Mouse (Mus musculus): Measurements from ENCODE around the gene Dusp15. TPM values are rescaled to one million over a fixed set of nuclear protein-coding genes. Genes with fewer than 3 reads are reported as not detected.
A peak's percentile ranks its signal among the peaks of the same experiment; 100 is the strongest.

Gene Dusp15
- polyA plus RNA-seq, 1 experiment = 0.06 TPM

GRCm38 (mm10) chr2:152928219-152928987 is 23.1 kb downstream of the Dusp15 start:
- Histone ChIP-seq H3K79me3 (ENCODE audit: low read depth) (peaks cover 36% of the 10 kb centered on the region), H3ac (ENCODE audit: control insufficient read depth, insufficient read length, low read depth) (peak overlapping the region; percentile 47), H3K36me3 (ENCODE audit: control insufficient read depth, insufficient read depth) (no peaks in the 10 kb centered on the region), H3K27me3 (ENCODE audit: control insufficient read depth, insufficient read depth, insufficient read length) (no peaks in the 10 kb centered on the region), H3K4me3 (ENCODE audit: insufficient read depth, poor library complexity, severe bottlenecking) (no peak overlapping the region), H3K79me2 (ENCODE audit: control insufficient read depth, insufficient read depth) (peaks cover 68% of the 10 kb centered on the region)
- TF ChIP-seq MYOD1 (IDR thresholded peaks at IDR 0.05; ENCODE audit: control insufficient read depth, insufficient read length, low read depth) = no peak
- no peak for TF ChIP-seq CTCF (IDR thresholded peaks at IDR 0.05; ENCODE audit: control insufficient read depth, insufficient read depth, insufficient read length)
- TF ChIP-seq MAX (IDR thresholded peaks at IDR 0.05) = no peak
- no peak for TF ChIP-seq MYOG (IDR thresholded peaks at IDR 0.05; ENCODE audit: control insufficient read depth, extremely low read depth, insufficient read length)
- no peak for TF ChIP-seq USF1 (IDR thresholded peaks at IDR 0.05; ENCODE audit: low read depth)
- no peak for TF ChIP-seq FOSL1 (IDR thresholded peaks at IDR 0.05; ENCODE audit: insufficient read depth, low read length, poor library complexity, severe bottlenecking)
- no peak for TF ChIP-seq CEBPB (IDR thresholded peaks at IDR 0.05; ENCODE audit: low read depth)

GRCm38 (mm10) chr2:152927371-152927770 is 24.1 kb downstream of the Dusp15 start:
- peaks cover 61% of the 10 kb centered on the region for H3K79me2 ChIP-seq (ENCODE audit: control insufficient read depth, insufficient read depth)
- no peaks in the 10 kb centered on the region for H3K27me3 ChIP-seq (ENCODE audit: control insufficient read depth, insufficient read depth, insufficient read length)
- H3K79me3 ChIP-seq (ENCODE audit: low read depth) = peaks cover 30% of the 10 kb centered on the region
- H3K4me3 ChIP-seq (ENCODE audit: insufficient read depth, poor library complexity, severe bottlenecking) = no peak overlapping the region
- H3ac ChIP-seq (ENCODE audit: control insufficient read depth, insufficient read length, low read depth) = peak overlapping the region; percentile 62
- TF ChIP-seq MAX (IDR thresholded peaks at IDR 0.05) (peak; percentile 40), MYOG (IDR thresholded peaks at IDR 0.05; ENCODE audit: control insufficient read depth, extremely low read depth, insufficient read length) (no peak), CEBPB (IDR thresholded peaks at IDR 0.05; ENCODE audit: low read depth) (peak; percentile 4), CTCF (IDR thresholded peaks at IDR 0.05; ENCODE audit: control insufficient read depth, insufficient read depth, insufficient read length) (no peak), FOSL1 (IDR thresholded peaks at IDR 0.05; ENCODE audit: insufficient read depth, low read length, poor library complexity, severe bottlenecking) (peak; percentile 19), USF1 (IDR thresholded peaks at IDR 0.05; ENCODE audit: low read depth) (no peak), MYOD1 (IDR thresholded peaks at IDR 0.05; ENCODE audit: control insufficient read depth, insufficient read length, low read depth) (peak; percentile 28)
- no peaks in the 10 kb centered on the region for H3K36me3 ChIP-seq (ENCODE audit: control insufficient read depth, insufficient read depth)

- Histone ChIP-seq H3K36me3 (ENCODE audit: control insufficient read depth, insufficient read depth) (no peaks in the 10 kb centered on the region), H3K79me3 (ENCODE audit: low read depth) (peaks cover 25% of the 10 kb centered on the region), H3ac (ENCODE audit: control insufficient read depth, insufficient read length, low read depth) (peak overlapping the region; percentile 69), H3K27me3 (ENCODE audit: control insufficient read depth, insufficient read depth, insufficient read length) (no peaks in the 10 kb centered on the region), H3K4me3 (ENCODE audit: insufficient read depth, poor library complexity, severe bottlenecking) (no peak overlapping the region), H3K79me2 (ENCODE audit: control insufficient read depth, insufficient read depth) (peaks cover 57% of the 10 kb centered on the region)
- TF ChIP-seq CTCF (IDR thresholded peaks at IDR 0.05; ENCODE audit: control insufficient read depth, insufficient read depth, insufficient read length) (no peak), MYOD1 (IDR thresholded peaks at IDR 0.05; ENCODE audit: control insufficient read depth, insufficient read length, low read depth) (no peak), MYOG (IDR thresholded peaks at IDR 0.05; ENCODE audit: control insufficient read depth, extremely low read depth, insufficient read length) (no peak), FOSL1 (IDR thresholded peaks at IDR 0.05; ENCODE audit: insufficient read depth, low read length, poor library complexity, severe bottlenecking) (no peak), CEBPB (IDR thresholded peaks at IDR 0.05; ENCODE audit: low read depth) (no peak), USF1 (IDR thresholded peaks at IDR 0.05; ENCODE audit: low read depth) (no peak)
These were observed 24.6 kb downstream of the Dusp15 start for GRCm38 (mm10) chr2:152926896-152927295.

- peak overlapping the region; percentile 18 for H3K4me3 ChIP-seq (ENCODE audit: insufficient read depth, poor library complexity, severe bottlenecking)
- peak overlapping the region; percentile 75 for H3ac ChIP-seq (ENCODE audit: control insufficient read depth, insufficient read length, low read depth)
- H3K79me3 ChIP-seq (ENCODE audit: low read depth) = peaks cover 10% of the 10 kb centered on the region
- H3K27me3 ChIP-seq (ENCODE audit: control insufficient read depth, insufficient read depth, insufficient read length) = no peaks in the 10 kb centered on the region
- peaks cover 41% of the 10 kb centered on the region for H3K79me2 ChIP-seq (ENCODE audit: control insufficient read depth, insufficient read depth)
- no peaks in the 10 kb centered on the region for H3K36me3 ChIP-seq (ENCODE audit: control insufficient read depth, insufficient read depth)
- TF ChIP-seq MYOG (IDR thresholded peaks at IDR 0.05; ENCODE audit: control insufficient read depth, extremely low read depth, insufficient read length) (no peak), MAX (IDR thresholded peaks at IDR 0.05) (peak; percentile 68), CEBPB (IDR thresholded peaks at IDR 0.05; ENCODE audit: low read depth) (no peak)
These were observed 26.2 kb downstream of the Dusp15 start for GRCm38 (mm10) chr2:152925189-152925872.

- H3K4me3 ChIP-seq (ENCODE audit: insufficient read depth, poor library complexity, severe bottlenecking) = peak overlapping the region; percentile 18
- no peak for TF ChIP-seq USF1 (IDR thresholded peaks at IDR 0.05; ENCODE audit: low read depth)
- TF ChIP-seq MYOG (IDR thresholded peaks at IDR 0.05; ENCODE audit: control insufficient read depth, extremely low read depth, insufficient read length) = no peak
- no peak for TF ChIP-seq MAX (IDR thresholded peaks at IDR 0.05)
- TF ChIP-seq MYOD1 (IDR thresholded peaks at IDR 0.05; ENCODE audit: control insufficient read depth, insufficient read length, low read depth) = no peak
- no peak for TF ChIP-seq CEBPB (IDR thresholded peaks at IDR 0.05; ENCODE audit: low read depth)
- no peak for TF ChIP-seq FOSL1 (IDR thresholded peaks at IDR 0.05; ENCODE audit: insufficient read depth, low read length, poor library complexity, severe bottlenecking)
- no peak for TF ChIP-seq CTCF (IDR thresholded peaks at IDR 0.05; ENCODE audit: control insufficient read depth, insufficient read depth, insufficient read length)
- H3K27me3 ChIP-seq (ENCODE audit: control insufficient read depth, insufficient read depth, insufficient read length) = no peaks in the 10 kb centered on the region
These were observed 27.0 kb downstream of the Dusp15 start for GRCm38 (mm10) chr2:152924543-152924942.

More at GRCm38 (mm10) chr2:152924543-152924942, 27.0 kb downstream of the Dusp15 start:
- Histone ChIP-seq H3K79me3 (ENCODE audit: low read depth) (peaks cover 3% of the 10 kb centered on the region), H3ac (ENCODE audit: control insufficient read depth, insufficient read length, low read depth) (no peak overlapping the region), H3K79me2 (ENCODE audit: control insufficient read depth, insufficient read depth) (peaks cover 33% of the 10 kb centered on the region), H3K36me3 (ENCODE audit: control insufficient read depth, insufficient read depth) (no peaks in the 10 kb centered on the region)

Measured in C2C12 (cell line).